Mouse (Mus musculus) forebrain, embryonic 14.5 days (tissue): ENCODE measurements around the gene 1810062G17Rik. TPM values are rescaled to one million over a fixed set of nuclear protein-coding genes. Genes with fewer than 3 reads are reported as not detected.

Experiments used
- ATAC-seq: fragments of 200-750 bp; cut with Nextera tagmentation; 2 replicates; pipeline ENCODE4 v1.8.0; 2017; ENCODE audit warnings: mild to moderate bottlenecking, moderate library complexity
- DNase-seq: peaks from one replicate; pipeline ENCODE4 v3.0.0-alpha.2; 2015; ENCODE audit warnings: low spot score
- H3K27ac ChIP-seq: fragments of 300-500 bp; sonication (generic); 2 replicates; pipeline ENCODE4 v1.5.1; 2014; ENCODE audit warnings: low read depth, mild to moderate bottlenecking, control low read depth, low read length, moderate library complexity
- H3K27me3 ChIP-seq: fragments of 300-500 bp; sonication (generic); replicated peaks from 2 replicates; pipeline ENCODE4 v1.6.1; 2014; ENCODE audit warnings: low read length, control low read depth, mixed read lengths; ENCODE audit not compliant: control insufficient read depth, insufficient read depth
- H3K36me3 ChIP-seq: fragments of 300-500 bp; sonication (generic); 2 replicates; pipeline ENCODE4 v1.6.1; 2014; ENCODE audit warnings: low read length, control low read depth; ENCODE audit not compliant: control insufficient read depth, insufficient read depth
- H3K4me1 ChIP-seq: fragments of 300-500 bp; sonication (generic); 2 replicates; pipeline ENCODE4 v1.6.1; 2014; ENCODE audit warnings: antibody characterized with exemption, low read length, control low read depth; ENCODE audit not compliant: control insufficient read depth, insufficient read depth
- H3K4me2 ChIP-seq: fragments of 300-500 bp; sonication (generic); 2 replicates; pipeline ENCODE4 v1.6.1; 2014; ENCODE audit warnings: mild to moderate bottlenecking, control low read depth, low read length
- H3K4me3 ChIP-seq: fragments of 300-500 bp; sonication (generic); 2 replicates; pipeline ENCODE4 v1.5.1; 2014; ENCODE audit warnings: low read depth, low read length, control low read depth
- H3K9ac ChIP-seq: fragments of 300-500 bp; sonication (generic); 2 replicates; pipeline ENCODE4 v1.6.1; 2014; ENCODE audit warnings: mild to moderate bottlenecking, low read length, control low read depth, moderate library complexity
- H3K9me3 ChIP-seq: fragments of 300-500 bp; sonication (generic); replicated peaks from 2 replicates; pipeline ENCODE4 v1.6.1; 2016; ENCODE audit warnings: low read length, control low read depth, mixed read lengths; ENCODE audit not compliant: control insufficient read depth
- WGBS: fragments of 180-500 bp; shearing (Covaris S2); extraction: QIAGEN DNeasy Blood & Tissue Kit; methylation state at CpG from one replicate; pipeline ENCODE4 v1.1.7; 2014; 5-methylcytosine and 5-hydroxymethylcytosine counted together
- microRNA-seq: library from miRNA; unstranded; fragments of <30 nt; microRNA quantifications from one replicate; pipeline ENCODE4, GENCODE M21; 2016
- polyA plus RNA-seq: library from polyadenylated mRNA; unstranded; fragments of >200 nt; fragmentation: Nextera tagmentation; extraction: Ambion mirVana; gene quantifications from 2 replicates; pipeline ENCODE4 v1.2.1, GENCODE M21; 2014

1810062G17Rik gene
- polyA plus RNA-seq, 1 experiment from 2014 or later = not detected

GRCm38 (mm10) chr3:36530781-36531180 is 55.0 kb downstream of the 1810062G17Rik start:
- Histone ChIP-seq H3K4me2 (no peak overlapping the region), H3K9me3 (no peaks in the 10 kb centered on the region), H3K27me3 (no peaks in the 10 kb centered on the region), H3K9ac (no peak overlapping the region), H3K27ac (no peak overlapping the region), H3K4me1 (peaks cover 10% of the 10 kb centered on the region; the same call in 1 of the 2 replicates), H3K36me3 (no peaks in the 10 kb centered on the region), H3K4me3 (no peak overlapping the region)
- ATAC-seq (peak; percentile 33; the same call in 1 of the 2 replicates), DNase-seq (no peak)
- WGBS = 72% methylated on average over 5 of the region's 5 CpGs

DNA sequence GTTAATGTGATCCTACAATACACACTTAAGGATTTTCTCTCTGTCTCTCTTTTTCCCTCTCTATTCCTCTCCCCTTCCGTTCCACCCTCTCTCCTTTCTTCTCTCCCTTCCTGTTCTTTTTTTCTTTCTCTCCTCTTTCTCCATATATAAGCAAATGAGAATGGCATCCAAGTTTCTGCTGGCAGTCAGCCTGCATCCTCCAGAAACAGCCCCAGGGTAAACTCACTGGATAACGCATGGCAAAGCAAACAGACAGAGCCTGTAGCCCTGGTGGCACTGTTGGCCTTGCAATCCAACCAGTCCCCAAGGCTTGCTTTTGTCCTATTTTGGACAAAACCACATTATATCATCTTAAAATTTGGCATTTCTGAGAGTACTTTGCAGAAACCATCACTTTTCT is 55.5 kb downstream of the 1810062G17Rik start:
- DNase-seq = peak; percentile 56
- Histone ChIP-seq H3K36me3 (no peaks in the 10 kb centered on the region), H3K4me3 (no peak overlapping the region), H3K9me3 (no peaks in the 10 kb centered on the region), H3K9ac (no peak overlapping the region), H3K27ac (no peak overlapping the region), H3K4me1 (peaks cover 10% of the 10 kb centered on the region; the same call in 1 of the 2 replicates), H3K4me2 (no peak overlapping the region), H3K27me3 (no peaks in the 10 kb centered on the region)
- no peak for ATAC-seq
- WGBS = 22% methylated on average over 2 of the region's 2 CpGs

Small RNA genes lying within 50 kb of the gene (microRNA-seq; reads per million reads assigned to microRNA genes)
- gene Mir7009 = not detected

Other genes with a start within 250 kb of the 1810062G17Rik start
- 62.7 and 65.8 TPM in 2 replicates for gene Anxa5, start within 50 bp of the 1810062G17Rik start, polyA plus RNA-seq
- gene Gm11549, start 45.9 kb downstream of the 1810062G17Rik start, polyA plus RNA-seq = 0.10 and 0.37 TPM in 2 replicates
- gene Exosc9, start 76.7 kb downstream of the 1810062G17Rik start, polyA plus RNA-seq = 92.1 and 93.0 TPM in 2 replicates
- gene Ccna2, start 96.2 kb downstream of the 1810062G17Rik start, polyA plus RNA-seq = 116 and 143 TPM in 2 replicates
- 16.6 and 20.2 TPM in 2 replicates for gene Bbs7, start 137.5 kb downstream of the 1810062G17Rik start, polyA plus RNA-seq
- 4.8 and 5.6 TPM in 2 replicates for gene Trpc3, start 214.2 kb downstream of the 1810062G17Rik start, polyA plus RNA-seq